Mouse (Mus musculus): ENCODE data around the gene Smarca2.

- TF ChIP-seq CTCF (IDR thresholded peaks at IDR 0.05): no peak
- TF ChIP-seq EP300 (IDR thresholded peaks at IDR 0.05): no peak
Observed at GRCm38 (mm10) chr19:26721741-26722140, 116.9 kb downstream of the Smarca2 start.
